Mouse (Mus musculus) embryonic facial prominence, embryonic 10.5 days (tissue): Measurements from ENCODE around the gene Efemp1. TPM values are rescaled to one million over a fixed set of nuclear protein-coding genes. Genes with fewer than 3 reads are reported as not detected.

Source experiments
- DNase-seq: peaks from one replicate; pipeline ENCODE4 v3.0.0-alpha.2; 2017; ENCODE audit warnings: low spot score
- H3K27ac ChIP-seq: fragments of 300-500 bp; sonication (generic); replicated peaks from 2 replicates; pipeline ENCODE4 v1.5.1; 2016; ENCODE audit warnings: mild to moderate bottlenecking
- H3K27me3 ChIP-seq: fragments of 300-500 bp; sonication (generic); replicated peaks from 2 replicates; pipeline ENCODE4 v1.6.1; 2016; ENCODE audit warnings: low read depth, mild to moderate bottlenecking; ENCODE audit not compliant: poor library complexity, severe bottlenecking
- H3K36me3 ChIP-seq: fragments of 300-500 bp; sonication (generic); replicated peaks from 2 replicates; pipeline ENCODE4 v1.6.1; 2016; ENCODE audit warnings: mild to moderate bottlenecking, moderate library complexity
- H3K4me1 ChIP-seq: fragments of 300-500 bp; sonication (generic); 2 replicates; pipeline ENCODE4 v1.6.1; 2016
- H3K4me3 ChIP-seq: fragments of 300-500 bp; sonication (generic); 2 replicates; pipeline ENCODE4 v1.5.1; 2016; ENCODE audit warnings: mild to moderate bottlenecking, moderate library complexity
- H3K9me3 ChIP-seq: fragments of 300-500 bp; sonication (generic); 2 replicates; pipeline ENCODE4 v1.6.1; 2016; ENCODE audit warnings: mild to moderate bottlenecking
- WGBS: fragments of 180-500 bp; shearing (Covaris S2); methylation state at CpG from one replicate; pipeline ENCODE4 v1.1.7; 2016; 5-methylcytosine and 5-hydroxymethylcytosine counted together
- polyA plus RNA-seq: library from polyadenylated mRNA; unstranded; fragments of >200 nt; fragmentation: Nextera tagmentation; extraction: Ambion mirVana; gene quantifications from 2 replicates; pipeline ENCODE4 v1.2.1, GENCODE M21; 2016

The Efemp1 gene
- polyA plus RNA-seq: 5.5 and 10.2 TPM in 2 replicates

DNA sequence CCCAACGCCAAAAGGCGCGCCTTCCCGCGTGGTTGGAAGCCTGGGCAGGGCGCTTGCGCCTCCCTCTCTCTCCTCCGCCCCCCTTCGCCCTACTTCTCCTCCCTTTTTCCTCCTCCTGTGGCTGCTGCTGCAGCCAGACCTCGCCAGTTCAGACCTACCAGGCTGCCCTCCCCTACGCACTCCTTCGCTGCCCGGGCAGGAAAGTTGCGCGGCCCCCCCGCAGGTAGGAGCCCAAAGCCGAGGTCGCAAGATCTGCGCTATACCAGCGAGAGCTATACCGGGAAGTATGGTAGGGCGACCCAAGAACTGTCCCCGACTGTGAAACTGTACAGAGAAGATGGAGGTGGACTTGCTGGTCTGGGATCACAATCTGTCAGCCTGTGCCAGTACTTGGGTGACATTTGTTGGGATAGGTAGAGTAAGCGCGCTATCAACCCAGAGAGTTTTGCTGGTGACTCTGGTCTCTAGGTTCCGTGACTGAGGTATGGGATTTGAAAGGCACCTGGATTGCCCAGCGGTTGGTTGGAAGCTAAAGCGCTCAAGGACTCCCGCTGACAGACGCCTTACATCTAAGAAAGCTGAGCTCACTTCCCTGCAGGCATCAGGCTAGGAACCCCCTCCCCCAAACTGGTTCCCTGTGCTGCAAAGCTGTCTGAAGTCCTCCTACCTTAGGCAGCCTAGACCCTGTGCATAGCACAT is at the start of gene Efemp1:
Gene Efemp1, plus strand, starts transcription at position 103 of the 699 bp plus-strand sequence.
- peaks cover 23% of the 10 kb centered on the region for H3K4me1 ChIP-seq
- peak within 1 kb of the TSS; percentile 81 for H3K27ac ChIP-seq
- H3K4me3 ChIP-seq: peak within 1 kb of the TSS; percentile 70
- no peaks in the 10 kb centered on the region for H3K9me3 ChIP-seq
- peak; percentile 69 for DNase-seq
- WGBS: under 1% methylated on average over 30 of the region's 30 CpGs
- no peaks in the 10 kb centered on the region for H3K36me3 ChIP-seq
- peaks cover 19% of the 10 kb centered on the region for H3K27me3 ChIP-seq

GRCm38 (mm10) chr11:28808685-28809084 is 44.3 kb upstream of the Efemp1 start:
- Histone ChIP-seq H3K27me3 (no peaks in the 10 kb centered on the region), H3K4me1 (no peaks in the 10 kb centered on the region), H3K9me3 (no peaks in the 10 kb centered on the region), H3K36me3 (no peaks in the 10 kb centered on the region), H3K4me3 (no peak overlapping the region), H3K27ac (no peak overlapping the region)
- 62% methylated on average over 3 of the region's 3 CpGs for WGBS
- peak; percentile 48 for DNase-seq

DNA sequence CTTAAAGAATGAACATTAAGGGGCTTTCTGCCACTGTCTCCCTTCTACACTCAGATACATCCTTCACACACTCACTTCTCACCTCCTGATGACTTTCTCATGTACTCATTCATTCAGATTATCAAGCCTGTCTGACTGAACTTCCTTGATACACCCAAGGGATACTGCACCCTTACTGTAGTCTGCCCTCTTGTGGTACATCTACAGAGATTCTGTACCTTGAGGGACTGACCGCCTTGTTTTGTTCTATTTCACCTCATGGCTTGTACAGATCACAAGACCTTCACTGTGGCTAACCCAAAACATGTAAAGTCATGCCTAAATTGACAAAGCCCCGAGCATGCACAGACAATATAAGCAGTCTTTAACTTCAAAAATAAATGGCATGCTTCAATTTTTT is 41.1 kb upstream of the Efemp1 start:
- no peaks in the 10 kb centered on the region for H3K36me3 ChIP-seq
- 78% methylated on average over 2 of the region's 2 CpGs for WGBS
- no peak overlapping the region for H3K27ac ChIP-seq
- no peaks in the 10 kb centered on the region for H3K4me1 ChIP-seq
- H3K27me3 ChIP-seq: no peaks in the 10 kb centered on the region
- H3K4me3 ChIP-seq: no peak overlapping the region
- no peaks in the 10 kb centered on the region for H3K9me3 ChIP-seq
- no peak for DNase-seq

DNA sequence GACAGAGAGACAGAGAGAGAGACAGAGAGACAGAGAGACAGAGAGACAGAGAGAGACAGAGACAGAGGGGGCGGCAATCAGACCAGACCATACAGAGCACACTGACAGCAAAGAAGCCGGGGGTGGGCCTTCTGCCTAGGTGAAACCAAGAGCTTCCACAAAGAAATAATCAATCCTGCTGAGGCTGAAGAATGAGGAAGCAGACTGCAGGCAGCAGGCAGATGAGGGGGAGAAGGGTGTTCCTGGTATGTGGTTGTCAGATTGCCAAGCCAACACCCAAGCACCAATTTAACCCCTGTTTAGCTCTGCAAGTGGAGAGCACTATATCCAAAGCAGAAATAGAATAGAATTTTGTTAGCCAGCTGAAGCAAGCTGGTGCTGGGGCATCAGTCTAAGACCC is 40.4 kb upstream of the Efemp1 start:
- Histone ChIP-seq H3K4me1 (no peaks in the 10 kb centered on the region), H3K27ac (no peak overlapping the region), H3K9me3 (no peaks in the 10 kb centered on the region), H3K4me3 (no peak overlapping the region), H3K36me3 (no peaks in the 10 kb centered on the region), H3K27me3 (no peaks in the 10 kb centered on the region)
- DNase-seq: no peak
- WGBS: 83% methylated on average over 2 of the region's 2 CpGs

DNA sequence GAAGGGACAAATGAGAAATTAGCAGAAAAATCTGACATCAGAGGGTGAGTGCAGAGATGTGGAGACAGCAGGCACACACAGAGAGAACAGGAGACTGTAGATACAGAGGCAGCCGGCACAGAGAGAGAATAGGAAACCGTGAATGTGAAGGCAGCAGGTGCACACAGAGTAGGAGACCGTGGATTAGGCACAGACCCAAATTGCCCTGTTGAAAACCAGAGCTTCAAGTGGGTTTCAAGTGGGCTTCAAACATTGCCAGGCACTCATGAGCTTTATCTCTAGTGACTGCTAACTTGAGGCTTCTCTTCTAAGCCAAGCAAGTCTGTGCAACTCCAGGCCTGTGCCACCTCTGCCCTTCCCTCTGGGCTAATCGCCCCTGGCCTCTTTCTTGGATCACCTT is 35.6 kb upstream of the Efemp1 start:
- Histone ChIP-seq H3K4me1 (no peaks in the 10 kb centered on the region), H3K36me3 (no peaks in the 10 kb centered on the region), H3K9me3 (no peaks in the 10 kb centered on the region), H3K27ac (no peak overlapping the region), H3K4me3 (no peak overlapping the region), H3K27me3 (no peaks in the 10 kb centered on the region)
- 79% methylated on average over 4 of the region's 4 CpGs for WGBS
- DNase-seq: no peak

DNA sequence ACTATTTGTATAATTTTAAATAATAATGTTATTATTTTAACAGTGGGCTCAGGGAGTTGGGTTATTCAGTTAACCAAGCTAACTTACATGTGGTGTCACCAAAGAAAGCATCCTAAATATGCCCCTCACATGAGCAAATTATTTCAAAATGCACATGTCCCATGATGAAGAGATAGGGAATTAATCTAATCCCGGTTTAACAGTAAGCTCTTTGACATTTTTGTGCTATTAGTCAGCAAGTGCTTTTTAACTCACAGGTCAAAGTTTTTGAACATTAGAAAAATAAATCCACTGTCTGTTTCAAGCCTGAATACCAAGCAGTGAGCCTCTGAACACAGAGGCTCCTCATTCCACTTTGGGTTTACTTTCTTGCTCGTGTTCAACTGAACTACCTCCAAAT is 26.1 kb upstream of the Efemp1 start:
- no peaks in the 10 kb centered on the region for H3K36me3 ChIP-seq
- WGBS: 83% methylated on average over 2 of the region's 2 CpGs
- no peaks in the 10 kb centered on the region for H3K9me3 ChIP-seq
- no peaks in the 10 kb centered on the region for H3K4me1 ChIP-seq
- H3K4me3 ChIP-seq: no peak overlapping the region
- no peak for DNase-seq
- no peaks in the 10 kb centered on the region for H3K27me3 ChIP-seq
- no peak overlapping the region for H3K27ac ChIP-seq

GRCm38 (mm10) chr11:28833809-28834208 is 19.2 kb upstream of the Efemp1 start:
- Histone ChIP-seq H3K4me3 (no peak overlapping the region), H3K4me1 (0 out of 2 replicates have a peak, but pooled peaks cover 3% of the 10 kb centered on the region), H3K36me3 (no peaks in the 10 kb centered on the region), H3K27me3 (no peaks in the 10 kb centered on the region), H3K9me3 (no peaks in the 10 kb centered on the region), H3K27ac (no peak overlapping the region)
- 54% methylated on average over 3 of the region's 3 CpGs for WGBS
- no peak for DNase-seq

GRCm38 (mm10) chr11:28835141-28835540 is 17.9 kb upstream of the Efemp1 start:
- DNase-seq: no peak

GRCm38 (mm10) chr11:28849841-28850240 is 3.2 kb upstream of the Efemp1 start:
- H3K27me3 ChIP-seq: peaks cover 19% of the 10 kb centered on the region
- H3K4me1 ChIP-seq: peaks cover 23% of the 10 kb centered on the region
- no peak for DNase-seq
- H3K9me3 ChIP-seq: no peaks in the 10 kb centered on the region
- H3K36me3 ChIP-seq: no peaks in the 10 kb centered on the region
- no peak overlapping the region for H3K4me3 ChIP-seq
- H3K27ac ChIP-seq: no peak overlapping the region

More at GRCm38 (mm10) chr11:28835141-28835540, 17.9 kb upstream of the Efemp1 start:
- H3K4me3 ChIP-seq: no peak overlapping the region
- no peaks in the 10 kb centered on the region for H3K9me3 ChIP-seq
- H3K36me3 ChIP-seq: no peaks in the 10 kb centered on the region
- no peaks in the 10 kb centered on the region for H3K27me3 ChIP-seq
- H3K27ac ChIP-seq: no peak overlapping the region
- 0 out of 2 replicates have a peak, but pooled peaks cover 3% of the 10 kb centered on the region for H3K4me1 ChIP-seq

GRCm38 (mm10) chr11:28851645-28852044 is 1.4 kb upstream of the Efemp1 start:
- H3K27me3 ChIP-seq: peaks cover 19% of the 10 kb centered on the region
- no peak overlapping the region for H3K27ac ChIP-seq
- no peak for DNase-seq
- 52% methylated on average over 4 of the region's 4 CpGs for WGBS
- H3K4me3 ChIP-seq: no peak overlapping the region
- H3K4me1 ChIP-seq: peaks cover 23% of the 10 kb centered on the region
- H3K9me3 ChIP-seq: no peaks in the 10 kb centered on the region
- H3K36me3 ChIP-seq: no peaks in the 10 kb centered on the region

DNA sequence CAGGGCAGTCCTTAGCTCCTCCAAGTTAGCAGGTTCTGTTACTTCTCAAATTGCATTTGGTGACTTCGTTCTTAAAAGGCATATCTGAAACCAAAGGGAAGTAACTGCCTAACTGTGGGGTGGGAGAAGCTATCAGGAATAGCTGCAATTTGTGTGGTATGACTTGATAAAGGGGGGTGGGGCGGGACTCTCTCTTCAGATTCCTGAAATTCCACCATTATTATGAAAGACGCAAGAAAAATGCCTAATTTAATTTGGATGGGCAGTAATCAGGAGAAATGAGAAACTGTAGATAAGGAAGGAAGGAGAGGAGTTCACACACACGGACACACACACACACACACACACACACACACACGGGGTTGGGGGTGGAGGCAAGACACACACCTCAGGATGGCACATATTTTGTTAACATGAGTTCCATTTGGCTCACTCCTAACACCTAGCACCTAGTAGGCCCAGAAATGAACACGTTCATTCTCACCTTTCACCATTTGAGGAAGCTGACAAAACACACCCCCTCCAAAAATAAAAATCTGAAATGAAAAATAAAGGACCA is 564 bp upstream of the Efemp1 start:
- DNase-seq: no peak
- no peak overlapping the region for H3K27ac ChIP-seq
- 26% methylated on average over 6 of the region's 6 CpGs for WGBS

DNA sequence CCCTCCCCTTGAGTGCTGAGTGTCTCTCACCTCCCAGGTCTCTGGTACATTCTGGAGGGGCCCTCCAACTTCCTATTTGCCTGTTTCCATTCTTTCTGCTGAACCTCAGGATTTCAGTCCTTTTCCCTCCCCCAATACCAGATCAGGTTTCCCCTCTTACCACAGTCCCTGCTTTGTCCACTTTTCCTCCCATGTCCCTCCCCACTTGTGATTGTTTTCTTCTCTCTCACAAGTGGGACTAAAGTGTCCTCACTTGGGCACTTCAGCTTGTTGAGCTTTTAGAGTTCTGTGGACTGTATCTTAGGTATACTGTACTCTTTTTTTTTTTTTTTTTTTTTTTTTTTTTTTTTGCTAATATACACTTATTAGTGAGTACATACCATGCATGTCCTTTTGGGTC is 6.1 kb downstream of the Efemp1 start:
- Histone ChIP-seq H3K4me3 (no peak overlapping the region), H3K27me3 (peaks cover 5% of the 10 kb centered on the region), H3K4me1 (0 out of 2 replicates have a peak, but pooled peaks cover under 1% of the 10 kb centered on the region), H3K9me3 (peaks cover 10% of the 10 kb centered on the region; the same call in 1 of the 2 replicates), H3K36me3 (no peaks in the 10 kb centered on the region), H3K27ac (no peak overlapping the region)
- DNase-seq: no peak

More for the DNA sequence above, 564 bp upstream of the Efemp1 start:
- no peaks in the 10 kb centered on the region for H3K9me3 ChIP-seq
- H3K4me3 ChIP-seq: peak overlapping the region; percentile 70
- peaks cover 19% of the 10 kb centered on the region for H3K27me3 ChIP-seq
- H3K4me1 ChIP-seq: peaks cover 23% of the 10 kb centered on the region
- no peaks in the 10 kb centered on the region for H3K36me3 ChIP-seq

GRCm38 (mm10) chr11:28869129-28869528 is 16.1 kb downstream of the Efemp1 start:
- H3K4me3 ChIP-seq: no peak overlapping the region
- 40% methylated on average over 2 of the region's 2 CpGs for WGBS
- peak; percentile 52 for DNase-seq
- peaks cover 16% of the 10 kb centered on the region for H3K4me1 ChIP-seq
- H3K9me3 ChIP-seq: no peaks in the 10 kb centered on the region
- peak overlapping the region; percentile 66; the same call in 1 of the 2 replicates for H3K27ac ChIP-seq
- H3K36me3 ChIP-seq: no peaks in the 10 kb centered on the region
- no peaks in the 10 kb centered on the region for H3K27me3 ChIP-seq
